Mouse (Mus musculus) layer of hippocampus, adult 18-20 months (tissue): ENCODE data around the gene Map4k4. TPM values are rescaled to one million over a fixed set of nuclear protein-coding genes. Genes with fewer than 3 reads are reported as not detected.

Experiments
- DNase-seq, 2 experiments: peaks; one replicate each; pipeline ENCODE4 v3.0.0; 2022; ENCODE audit warnings: low spot score in 2 of 2
- total RNA-seq, 2 experiments: library from RNA; stranded (reverse); gene quantifications; 2 replicates each; pipeline ENCODE4 v1.2.3; 2021

Map4k4 gene
- total RNA-seq, 2 experiments from 2014 or later, result 112 to 117 TPM

GRCm38 (mm10) chr1:39961113-39961512 lies 60.4 kb downstream of the Map4k4 start:
- DNase-seq, result no peak

- no peak for DNase-seq
Observed at GRCm38 (mm10) chr1:39962321-39962720, 61.6 kb downstream of the Map4k4 start.

- peak in 1 of 2 experiments; percentile 57 for DNase-seq
Observed at GRCm38 (mm10) chr1:39962840-39963239, 62.1 kb downstream of the Map4k4 start.

- no peak for DNase-seq
Observed at GRCm38 (mm10) chr1:39963821-39964220, 63.1 kb downstream of the Map4k4 start.

- no peak for DNase-seq
Observed at GRCm38 (mm10) chr1:39964427-39964826, 63.7 kb downstream of the Map4k4 start.

GRCm38 (mm10) chr1:39965461-39965860 lies 64.7 kb downstream of the Map4k4 start:
- DNase-seq, result no peak

GRCm38 (mm10) chr1:39968999-39969398 lies 68.3 kb downstream of the Map4k4 start:
- DNase-seq, result no peak

GRCm38 (mm10) chr1:39969771-39970406 lies 69.2 kb downstream of the Map4k4 start:
- DNase-seq, result no peak

GRCm38 (mm10) chr1:39972411-39972810 lies 71.7 kb downstream of the Map4k4 start:
- DNase-seq, result no peak

GRCm38 (mm10) chr1:39973911-39974310 lies 73.2 kb downstream of the Map4k4 start:
- no peak for DNase-seq

- DNase-seq, result no peak
Observed at GRCm38 (mm10) chr1:39975005-39975404, 74.3 kb downstream of the Map4k4 start.

- DNase-seq, result no peak
Observed at GRCm38 (mm10) chr1:39976107-39976506, 75.4 kb downstream of the Map4k4 start.

- no peak for DNase-seq
Observed at GRCm38 (mm10) chr1:39976847-39977744, 76.4 kb downstream of the Map4k4 start.

- no peak for DNase-seq
Observed at GRCm38 (mm10) chr1:39978781-39979486, 78.2 kb downstream of the Map4k4 start.

GRCm38 (mm10) chr1:39980314-39981290 lies 79.9 kb downstream of the Map4k4 start:
- no peak for DNase-seq

- no peak for DNase-seq
Observed at GRCm38 (mm10) chr1:39981970-39982369, 81.3 kb downstream of the Map4k4 start.

- DNase-seq, result no peak
Observed at GRCm38 (mm10) chr1:39982727-39983487, 82.2 kb downstream of the Map4k4 start.

GRCm38 (mm10) chr1:39984331-39984730 lies 83.6 kb downstream of the Map4k4 start:
- DNase-seq, result no peak

GRCm38 (mm10) chr1:39986820-39987219 lies 86.1 kb downstream of the Map4k4 start:
- DNase-seq, result no peak

GRCm38 (mm10) chr1:39988841-39989240 lies 88.1 kb downstream of the Map4k4 start:
- DNase-seq, result peak; percentile 28 to 53
